30 mouse cellular contexts compared by ENCODE assay signal in the genomic region with DNA sequence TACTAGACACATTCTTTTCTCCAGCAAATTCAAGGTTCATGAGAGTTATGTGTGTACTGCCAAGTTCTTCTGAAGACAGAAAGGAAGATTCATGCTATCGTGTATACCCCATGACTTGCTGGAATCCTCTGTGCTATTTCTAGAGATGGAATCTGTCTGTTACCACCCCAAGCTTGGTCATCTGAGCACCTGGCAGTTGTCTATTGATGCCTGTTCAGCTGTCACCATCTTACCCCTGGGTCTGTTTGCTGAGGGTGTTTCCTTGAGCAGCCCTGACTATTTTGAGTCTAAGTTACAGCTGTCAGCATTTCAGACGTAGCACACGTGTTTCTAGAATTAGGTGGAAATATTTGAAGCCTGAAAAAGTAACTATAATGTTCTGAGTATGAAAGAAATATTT.
DNase-seq lines count a peak whose midpoint lies in the region; ATAC-seq and TF ChIP-seq lines count a peak whose summit lies in the region.
"Had no signal": no experiment of that assay in that cellular context is flagged by ENCODE, and none has a peak within 500 bp of the region (broad histone marks: within the 10 kb centered on the region; RNA-seq: fewer than 3 reads in every experiment).

No protein-coding gene starts in this region.

- no peak for ATAC-seq in heart, embryonic 12.5 days (ENCODE audit: insufficient number of reproducible peaks, low FRiP score)
- ATAC-seq in heart, embryonic 16.5 days (replicated peaks; ENCODE audit: extremely low read depth, insufficient read depth, low FRiP score): peak; percentile 67; the same call in 1 of the 2 replicates
- 0 out of 2 replicates have a peak, but pooled peaks have one; percentile 35 for ATAC-seq in limb, embryonic 15.5 days (ENCODE audit: insufficient number of reproducible peaks, low FRiP score, low TSS enrichment, low read depth)
- ATAC-seq: forebrain, embryonic 15.5 days; hindbrain, embryonic 16.5 days; intestine, embryonic 15.5 days; Patski had no signal

- no peak overlapping the region for H3K9ac ChIP-seq in heart, embryonic 12.5 days
- no peak overlapping the region for H3K9ac ChIP-seq in heart, embryonic 16.5 days (ENCODE audit: low read length)
- H3K9ac ChIP-seq in limb, embryonic 15.5 days: no peak overlapping the region
- H3K9ac ChIP-seq: embryonic facial prominence, embryonic 13.5 days; forebrain, embryonic 12.5 days; forebrain, embryonic 15.5 days; hindbrain, embryonic 13.5 days; intestine, embryonic 15.5 days had no signal

- no peaks in the 10 kb centered on the region for H3K4me1 ChIP-seq in heart, embryonic 12.5 days (replicated peaks)
- H3K4me1 ChIP-seq in heart, embryonic 16.5 days (ENCODE audit: control insufficient read depth, insufficient read depth, low read length): no peaks in the 10 kb centered on the region
- H3K4me1 ChIP-seq in limb, embryonic 15.5 days: no peaks in the 10 kb centered on the region
- H3K4me1 ChIP-seq in cerebellum, adult 2 months (ENCODE audit: control insufficient read depth, insufficient read depth, low read length): no peaks in the 10 kb centered on the region
- H3K4me1 ChIP-seq: embryonic facial prominence, embryonic 10.5 days; embryonic facial prominence, embryonic 13.5 days; forebrain, embryonic 12.5 days; forebrain, embryonic 15.5 days; hindbrain, embryonic 10.5 days; hindbrain, embryonic 13.5 days; intestine, embryonic 15.5 days had no signal

- no peaks in the 10 kb centered on the region for H3K27me3 ChIP-seq in heart, embryonic 12.5 days (replicated peaks)
- no peaks in the 10 kb centered on the region for H3K27me3 ChIP-seq in heart, embryonic 16.5 days (ENCODE audit: control insufficient read depth, insufficient read depth, low read length)
- H3K27me3 ChIP-seq in limb, embryonic 15.5 days: no peaks in the 10 kb centered on the region
- H3K27me3 ChIP-seq in cerebellum, adult 2 months (ENCODE audit: control insufficient read depth, insufficient read depth, low read length): no peaks in the 10 kb centered on the region
- H3K27me3 ChIP-seq: CH12.LX; embryonic facial prominence, embryonic 13.5 days; forebrain, embryonic 12.5 days; forebrain, embryonic 15.5 days; hindbrain, embryonic 13.5 days; intestine, embryonic 15.5 days had no signal

- H3K9me3 ChIP-seq in heart, embryonic 12.5 days (replicated peaks): no peaks in the 10 kb centered on the region
- H3K9me3 ChIP-seq in heart, embryonic 16.5 days (replicated peaks; ENCODE audit: control insufficient read depth, low read length): no peaks in the 10 kb centered on the region
- no peaks in the 10 kb centered on the region for H3K9me3 ChIP-seq in limb, embryonic 15.5 days
- H3K9me3 ChIP-seq: embryonic facial prominence, embryonic 10.5 days; embryonic facial prominence, embryonic 13.5 days; forebrain, embryonic 12.5 days; forebrain, embryonic 15.5 days; G1E; hindbrain, embryonic 10.5 days; hindbrain, embryonic 13.5 days; intestine, embryonic 15.5 days had no signal

- H3K4me2 ChIP-seq in heart, embryonic 12.5 days: no peak overlapping the region
- no peak overlapping the region for H3K4me2 ChIP-seq in heart, embryonic 16.5 days (ENCODE audit: low read depth, low read length)
- H3K4me2 ChIP-seq in limb, embryonic 15.5 days: no peak overlapping the region
- H3K4me2 ChIP-seq: embryonic facial prominence, embryonic 13.5 days; forebrain, embryonic 12.5 days; forebrain, embryonic 15.5 days; hindbrain, embryonic 13.5 days; intestine, embryonic 15.5 days had no signal

- WGBS in heart, embryonic 12.5 days: 39% methylated on average over 3 of the region's 3 CpGs
- 37% methylated on average over 3 of the region's 3 CpGs for WGBS in heart, embryonic 16.5 days
- WGBS in limb, embryonic 15.5 days: 55% methylated on average over 3 of the region's 3 CpGs
- WGBS in cerebellum, adult 2 months: 85% methylated on average over 3 of the region's 3 CpGs

- no peak for TF ChIP-seq CTCF in cerebellum, adult 2 months (IDR thresholded peaks at IDR 0.05; ENCODE audit: borderline replicate concordance, insufficient read depth, low read depth, low read length)

- no peak for DNase-seq in heart, postnatal 36 days
- DNase-seq in heart, postnatal 25 days (ENCODE audit: low spot score): no peak
- no peak for DNase-seq in cerebellum, adult 2 months
- DNase-seq: adrenal gland, postnatal 10 days; adrenal gland, postnatal 36 days; B cell, adult 2 months; cerebellum, adult 18-20 months; cerebellum, postnatal 10 days; cerebellum, postnatal 36 days; embryo, embryonic 11 days; gastrocnemius, postnatal 25 days; heart, adult 2 months; heart, postnatal 10 days; kidney, adult 11 months; kidney, adult 8-10 months had no signal

- peak overlapping the region; percentile 57 for H3K27ac ChIP-seq in heart, embryonic 12.5 days (ENCODE audit: poor library complexity, severe bottlenecking)
- peak overlapping the region; percentile 43; the same call in 1 of the 2 replicates for H3K27ac ChIP-seq in heart, embryonic 16.5 days (ENCODE audit: low read length)
- peak overlapping the region; percentile 33; the same call in 1 of the 2 replicates for H3K27ac ChIP-seq in limb, embryonic 15.5 days
- H3K27ac ChIP-seq in cerebellum, adult 2 months (ENCODE audit: insufficient read depth, low read length): no peak overlapping the region
- H3K27ac ChIP-seq: embryonic facial prominence, embryonic 10.5 days; embryonic facial prominence, embryonic 13.5 days; forebrain, embryonic 12.5 days; forebrain, embryonic 15.5 days; heart, adult 2 months; hindbrain, embryonic 10.5 days; hindbrain, embryonic 13.5 days; intestine, embryonic 15.5 days had no signal

- no peaks in the 10 kb centered on the region for H3K36me3 ChIP-seq in heart, embryonic 12.5 days
- H3K36me3 ChIP-seq in heart, embryonic 16.5 days (ENCODE audit: control insufficient read depth, insufficient read depth): no peaks in the 10 kb centered on the region
- no peaks in the 10 kb centered on the region for H3K36me3 ChIP-seq in limb, embryonic 15.5 days
- H3K36me3 ChIP-seq: embryonic facial prominence, embryonic 10.5 days; embryonic facial prominence, embryonic 13.5 days; forebrain, embryonic 12.5 days; forebrain, embryonic 15.5 days; G1E; hindbrain, embryonic 10.5 days; hindbrain, embryonic 13.5 days; intestine, embryonic 15.5 days had no signal

- intact Hi-C loops in heart, postnatal 36 days (cut with DNase I): no loop called here
- intact Hi-C loops in heart, postnatal 25 days (cut with DNase I): no loop called here

- no peak overlapping the region for H3K4me3 ChIP-seq in heart, embryonic 12.5 days
- H3K4me3 ChIP-seq in heart, embryonic 16.5 days (ENCODE audit: low read length): no peak overlapping the region
- H3K4me3 ChIP-seq in limb, embryonic 15.5 days: no peak overlapping the region
- H3K4me3 ChIP-seq in cerebellum, adult 2 months (replicated peaks; ENCODE audit: insufficient read depth, low read depth, low read length): no peak overlapping the region
- H3K4me3 ChIP-seq: embryonic facial prominence, embryonic 10.5 days; embryonic facial prominence, embryonic 13.5 days; erythroblast, embryonic 14.5 days; forebrain, embryonic 12.5 days; forebrain, embryonic 15.5 days; heart, adult 2 months; hindbrain, embryonic 10.5 days; hindbrain, embryonic 13.5 days; intestine, embryonic 15.5 days had no signal

- TF ChIP-seq POLR2A in cerebellum, adult 2 months (IDR thresholded peaks at IDR 0.05; ENCODE audit: borderline replicate concordance, insufficient read depth, low read length): no peak
